Mouse (Mus musculus) bone marrow, adult 2 months (tissue): ENCODE data around the gene Men1. TPM values are rescaled to one million over a fixed set of nuclear protein-coding genes. Genes with fewer than 3 reads are reported as not detected.
"Not testable (repeated sequence)": the region's sequence is repeated elsewhere in the genome, so short reads cannot be mapped to it uniquely, and the experiment has no call there.

Experiments
- H3K27ac ChIP-seq: fragments of 200-500 bp; 2 replicates; pipeline ENCODE4 v1.5.1; 2012; ENCODE audit warnings: low read depth, mild to moderate bottlenecking, control low read depth, inconsistent platforms, low read length; ENCODE audit not compliant: control insufficient read depth, poor library complexity, insufficient read depth
- H3K4me1 ChIP-seq: fragments of 200-500 bp; 2 replicates; pipeline ENCODE4 v1.6.1; 2011; ENCODE audit warnings: low read length; ENCODE audit not compliant: control insufficient read depth, insufficient read depth
- H3K4me3 ChIP-seq: fragments of 200-500 bp; replicated peaks from 2 replicates; pipeline ENCODE3; 2011; ENCODE audit warnings: mild to moderate bottlenecking, low read depth, low read length, control low read depth; ENCODE audit not compliant: control insufficient read depth
- CTCF ChIP-seq: fragments of 200-500 bp; IDR thresholded peaks from 2 replicates; pipeline ENCODE4 v1.5.1; 2011; ENCODE audit warnings: low read length, control low read depth; ENCODE audit not compliant: control insufficient read depth, insufficient read depth
- POLR2A ChIP-seq: fragments of 200-500 bp; IDR thresholded peaks from 2 replicates; pipeline ENCODE4 v1.6.1; 2011; ENCODE audit warnings: low read depth, mild to moderate bottlenecking, control low read depth, low read length, borderline replicate concordance; ENCODE audit not compliant: control insufficient read depth
- WGBS: fragments of 180-500 bp; shearing (Covaris S2); methylation state at CpG from one replicate; pipeline ENCODE4 v1.1.7; 2018; 5-methylcytosine and 5-hydroxymethylcytosine counted together
- polyA plus RNA-seq: library from polyadenylated mRNA; stranded (reverse); fragments of >200 nt; gene quantifications from 2 replicates; pipeline ENCODE4 v1.2.4, GENCODE M21; 2011; ENCODE audit warnings: low replicate concordance; ENCODE audit not compliant: missing spikeins, insufficient read depth, insufficient read length

Gene Men1
- polyA plus RNA-seq, 1 experiment, result 33.1 TPM

- TF ChIP-seq CTCF (no peak), POLR2A (no peak)
- Histone ChIP-seq H3K4me1 (no peaks in the 10 kb centered on the region; the same call in none of the 2 replicates), H3K27ac (no peak overlapping the region), H3K4me3 (no peak overlapping the region)
- WGBS, result 87% methylated on average over 5 of the region's 5 CpGs
These were observed 24.6 kb upstream of the Men1 start for GRCm38 (mm10) chr19:6310181-6310580.

- H3K4me3 ChIP-seq, H3K27ac ChIP-seq, H3K4me1 ChIP-seq: not testable (repeated sequence)
- WGBS, result 78% methylated on average over 3 of the region's 3 CpGs
These were observed 23.0 kb upstream of the Men1 start for GRCm38 (mm10) chr19:6311783-6312182.

DNA sequence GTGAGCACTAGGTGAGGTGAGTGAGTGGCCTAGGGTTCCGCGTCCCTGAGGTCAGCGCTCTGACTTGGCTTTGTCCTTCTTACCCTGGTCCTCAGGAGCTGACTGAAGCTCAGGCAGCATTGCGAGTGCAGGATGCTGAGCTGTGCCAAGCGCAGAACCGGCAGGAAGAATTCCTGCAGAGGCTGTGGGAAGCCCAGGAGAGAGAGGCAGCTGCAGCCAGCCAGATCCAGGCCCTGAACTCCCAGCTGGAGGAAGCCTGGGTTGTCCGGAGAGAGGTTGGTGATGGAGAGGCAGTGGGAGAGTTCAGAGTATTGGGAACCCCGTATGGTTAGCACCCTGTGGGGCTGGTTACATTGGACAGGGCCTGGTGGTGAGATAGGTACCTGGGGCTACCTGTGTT, 21.0 kb upstream of the Men1 start:
- TF ChIP-seq POLR2A, result no peak
- TF ChIP-seq CTCF, result no peak
- Histone ChIP-seq H3K4me1 (no peaks in the 10 kb centered on the region), H3K4me3 (no peak overlapping the region), H3K27ac (no peak overlapping the region)
- WGBS, result 91% methylated on average over 8 of the region's 8 CpGs

DNA sequence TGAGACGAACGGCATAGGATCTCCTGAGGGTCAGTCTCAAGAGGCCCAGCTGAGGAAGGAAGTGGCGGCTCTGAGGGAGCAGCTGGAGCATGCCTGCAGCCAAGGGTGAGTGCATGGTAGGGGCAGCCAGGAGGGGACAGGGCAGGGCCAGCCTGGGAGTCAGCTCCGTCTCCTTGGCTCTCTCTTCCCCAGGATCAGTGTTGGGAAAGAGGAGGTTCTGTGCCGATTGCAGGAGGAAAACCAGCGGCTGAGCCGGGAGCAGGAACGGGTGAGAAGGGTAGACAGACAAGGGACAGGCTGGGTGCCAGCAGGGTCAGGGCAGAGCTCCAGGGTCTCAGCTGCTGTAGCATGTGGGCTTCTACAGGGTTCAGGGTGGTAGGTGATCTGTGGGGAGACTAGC, 20.3 kb upstream of the Men1 start:
- Histone ChIP-seq H3K4me1 (no peaks in the 10 kb centered on the region), H3K4me3 (no peak overlapping the region), H3K27ac (no peak overlapping the region)
- TF ChIP-seq POLR2A, result no peak
- TF ChIP-seq CTCF, result no peak
- WGBS, result 84% methylated on average over 8 of the region's 8 CpGs

- TF ChIP-seq CTCF (no peak), POLR2A (no peak)
- H3K27ac ChIP-seq, result no peak overlapping the region
- 84% methylated on average over 14 of the region's 14 CpGs for WGBS
- no peaks in the 10 kb centered on the region for H3K4me1 ChIP-seq
- H3K4me3 ChIP-seq, result no peak overlapping the region
These were observed 19.2 kb upstream of the Men1 start for GRCm38 (mm10) chr19:6315573-6315972.

DNA sequence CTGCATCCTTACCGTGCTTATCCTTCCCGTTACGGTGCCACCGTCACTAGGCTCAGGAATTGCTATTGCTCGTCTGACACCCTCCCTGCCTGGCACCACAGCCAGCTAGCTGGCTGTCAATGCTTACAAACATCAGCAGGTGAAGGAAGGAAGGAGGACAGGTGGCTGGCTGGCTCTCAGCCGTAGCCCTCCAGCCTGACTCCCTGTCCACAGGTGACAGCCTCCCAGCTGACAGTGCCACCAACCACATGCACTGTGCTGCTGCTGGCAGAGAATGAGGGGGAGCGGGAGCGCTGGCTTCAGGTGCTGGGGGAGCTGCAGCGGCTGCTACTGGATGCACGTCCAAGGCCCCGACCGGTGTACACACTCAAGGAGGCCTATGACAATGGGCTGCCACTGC, 16.6 kb upstream of the Men1 start:
- TF ChIP-seq POLR2A (no peak), CTCF (no peak)
- H3K4me3 ChIP-seq, result no peak overlapping the region
- H3K4me1 ChIP-seq, result no peaks in the 10 kb centered on the region
- WGBS, result 94% methylated on average over 12 of the region's 12 CpGs
- H3K27ac ChIP-seq, result no peak overlapping the region; the same call in 1 of the 2 replicates

- 82% methylated on average over 8 of the region's 8 CpGs for WGBS
- Histone ChIP-seq H3K4me3 (no peak overlapping the region), H3K27ac (no peak overlapping the region), H3K4me1 (no peaks in the 10 kb centered on the region)
- no peak for TF ChIP-seq CTCF
- TF ChIP-seq POLR2A, result no peak
These were observed 13.4 kb upstream of the Men1 start for GRCm38 (mm10) chr19:6321358-6321757.

DNA sequence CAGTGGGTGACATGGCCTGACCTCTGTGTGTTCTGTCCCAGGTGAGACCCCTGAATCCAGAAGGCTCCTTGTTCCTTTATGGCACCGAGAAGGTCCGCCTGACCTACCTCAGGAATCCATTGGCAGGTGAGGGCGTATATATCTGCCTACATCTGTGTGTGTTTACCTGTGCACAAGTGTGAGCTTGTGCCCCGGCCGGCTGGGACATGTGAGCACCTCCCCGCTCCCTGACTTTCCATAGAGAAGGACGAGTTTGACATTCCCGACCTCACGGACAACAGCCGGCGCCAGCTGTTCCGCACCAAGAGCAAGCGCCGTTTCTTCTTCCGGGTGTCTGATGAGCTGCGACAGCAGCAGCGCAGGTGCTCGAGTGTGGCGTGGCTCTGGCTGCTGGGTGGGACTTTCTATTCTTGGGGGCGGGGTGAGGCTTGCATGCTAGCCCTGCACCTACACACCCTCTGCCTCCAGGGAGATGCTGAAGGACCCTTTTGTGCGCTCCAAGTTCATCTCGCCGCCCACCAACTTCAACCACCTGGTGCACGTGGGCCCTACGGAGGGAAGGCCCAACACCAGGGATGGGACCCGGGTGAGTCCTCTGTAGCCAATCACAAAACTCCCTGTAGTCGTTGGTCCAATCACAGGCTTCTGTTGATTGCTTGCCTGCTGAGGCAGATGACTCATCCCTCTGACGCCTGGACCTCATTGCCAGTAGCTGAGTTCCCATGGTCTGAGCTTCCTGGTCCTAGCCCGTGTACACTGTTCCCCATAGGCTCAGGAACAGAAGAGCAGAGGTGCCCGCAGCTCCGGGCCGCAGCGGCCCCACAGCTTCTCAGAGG, 12.8 kb upstream of the Men1 start:
- Histone ChIP-seq H3K27ac (no peak overlapping the region), H3K4me1 (no peaks in the 10 kb centered on the region), H3K4me3 (no peak overlapping the region)
- TF ChIP-seq CTCF, result no peak
- 89% methylated on average over 33 of the region's 33 CpGs for WGBS

GRCm38 (mm10) chr19:6324751-6325150, 10.0 kb upstream of the Men1 start:
- H3K4me3 ChIP-seq, result no peak overlapping the region
- no peak for TF ChIP-seq CTCF
- no peak for TF ChIP-seq POLR2A
- no peak overlapping the region for H3K27ac ChIP-seq
- H3K4me1 ChIP-seq, result no peaks in the 10 kb centered on the region
- WGBS, result 86% methylated on average over 9 of the region's 9 CpGs
